Mouse (Mus musculus): ENCODE data around the gene Mtmr11.

DNA sequence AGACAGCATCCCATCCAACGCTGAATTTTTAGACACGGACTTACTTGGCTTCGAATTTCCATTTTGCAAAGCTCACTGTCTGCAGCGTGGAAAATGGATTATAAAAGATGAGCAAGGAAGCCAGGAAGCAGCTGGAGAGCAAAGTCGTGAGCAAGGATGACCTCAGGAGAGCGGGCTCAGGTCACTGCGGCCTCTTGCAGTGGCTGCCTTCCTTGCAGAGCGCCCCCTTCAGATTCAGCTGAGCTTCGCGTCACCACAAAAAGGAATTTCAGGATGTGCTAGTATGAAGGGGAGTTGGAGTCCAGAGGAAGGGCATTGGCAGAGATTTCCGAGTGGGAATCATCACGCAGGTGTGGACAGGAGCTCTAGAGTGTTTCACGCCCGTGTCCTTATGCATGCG lies 47.4 kb downstream of the Mtmr11 start:
- TF ChIP-seq POLR2A (IDR thresholded peaks at IDR 0.05; ENCODE audit: insufficient read length, low read depth) (no peak), CEBPB (IDR thresholded peaks at IDR 0.05; ENCODE audit: insufficient read depth, poor library complexity, severe bottlenecking) (no peak), MYOD1 (IDR thresholded peaks at IDR 0.05; ENCODE audit: control insufficient read depth in 1 of 3, insufficient read length in 2 of 3, low read depth in 2 of 3) (no peak), USF1 (IDR thresholded peaks at IDR 0.05; ENCODE audit: low read depth) (no peak), TCF12 (IDR thresholded peaks at IDR 0.05; ENCODE audit: insufficient read depth, poor library complexity, severe bottlenecking) (no peak), E2F4 (IDR thresholded peaks at IDR 0.05; ENCODE audit: insufficient read depth) (no peak), MYOG (IDR thresholded peaks at IDR 0.05; ENCODE audit: control insufficient read depth in 1 of 3, insufficient read depth in 1 of 3, insufficient read length in 2 of 3, low read depth in 2 of 3) (no peak), REST (IDR thresholded peaks at IDR 0.05; ENCODE audit: insufficient read depth, insufficient read length) (no peak), MAX (IDR thresholded peaks at IDR 0.05; ENCODE audit: low read depth) (no peak), SRF (IDR thresholded peaks at IDR 0.05; ENCODE audit: control insufficient read depth, insufficient read length, low read depth) (no peak), POLR2AphosphoS2 (IDR thresholded peaks at IDR 0.05; ENCODE audit: insufficient read length, low read depth) (no peak)

Measured in myocyte (in vitro differentiated cells).